Mouse (Mus musculus) MEL (cell line): ENCODE results near the gene P2rx6.

ENCODE experiments used
- BHLHE40 ChIP-seq: IDR thresholded peaks from 2 replicates; pipeline ENCODE4 v1.6.1; 2012; ENCODE audit warnings: low read depth, mild to moderate bottlenecking, inconsistent platforms, low read length, improper control_type of control experiment, borderline replicate concordance
- CHD1 ChIP-seq: IDR thresholded peaks from 2 replicates; pipeline ENCODE4 v1.6.1; 2012; ENCODE audit warnings: low read depth, mild to moderate bottlenecking, inconsistent platforms, low read length, improper control_type of control experiment
- CTCF ChIP-seq, 3 experiments: IDR thresholded peaks in 2 of 3; conservative IDR thresholded peaks in 1 of 3; 2 replicates each; pipeline ENCODE4 v1.5.1; 2011 to 2012; ENCODE audit warnings: low read length in 3 of 3, low read depth in 2 of 3, mild to moderate bottlenecking in 2 of 3, improper control_type of control experiment in 1 of 3, inconsistent platforms in 1 of 3, mixed read lengths in 1 of 3, moderate library complexity in 1 of 3; ENCODE audit not compliant: control insufficient read depth in 1 of 3, insufficient read depth in 1 of 3, poor library complexity in 1 of 3, severe bottlenecking in 1 of 3
- ELF1 ChIP-seq: IDR thresholded peaks from 2 replicates; pipeline ENCODE4 v1.6.1; 2014; ENCODE audit warnings: low read depth, mild to moderate bottlenecking, inconsistent platforms, low read length, improper control_type of control experiment, moderate library complexity
- EP300 ChIP-seq, 2 experiments: IDR thresholded peaks; 2 replicates each; pipeline ENCODE4 v1.6.1; 2011; ENCODE audit warnings: improper control_type of control experiment in 2 of 2, low read length in 2 of 2, low read depth in 1 of 2, mild to moderate bottlenecking in 1 of 2
- JUND ChIP-seq: IDR thresholded peaks from 2 replicates; pipeline ENCODE4 v1.6.1; 2011; ENCODE audit warnings: low read depth, mild to moderate bottlenecking, improper control_type of control experiment, low read length
- MXI1 ChIP-seq: IDR thresholded peaks from 2 replicates; pipeline ENCODE4 v1.6.1; 2011; ENCODE audit warnings: mild to moderate bottlenecking, low read depth, low read length, improper control_type of control experiment
- MYB ChIP-seq: IDR thresholded peaks from 2 replicates; pipeline ENCODE4 v1.6.1; 2011; ENCODE audit warnings: mild to moderate bottlenecking, low read depth, low read length, improper control_type of control experiment
- USF1 ChIP-seq: IDR thresholded peaks from 2 replicates; pipeline ENCODE4 v1.6.1; 2014; ENCODE audit warnings: low read depth, mild to moderate bottlenecking, inconsistent platforms, low read length, improper control_type of control experiment, moderate library complexity
- USF2 ChIP-seq, 2 experiments: IDR thresholded peaks; 2 replicates each; pipeline ENCODE4 v1.6.1; 2011 to 2012; ENCODE audit warnings: improper control_type of control experiment in 2 of 2, low read length in 2 of 2, borderline replicate concordance in 1 of 2, inconsistent platforms in 1 of 2, low read depth in 1 of 2, mild to moderate bottlenecking in 1 of 2; ENCODE audit not compliant: insufficient read depth in 1 of 2
- ZKSCAN1 ChIP-seq: IDR thresholded peaks from 2 replicates; pipeline ENCODE4 v1.6.1; 2012; ENCODE audit warnings: low read depth, mild to moderate bottlenecking, inconsistent platforms, low read length, improper control_type of control experiment, moderate library complexity
- ZNF384 ChIP-seq: IDR thresholded peaks from 2 replicates; pipeline ENCODE4 v1.6.1; 2012; ENCODE audit warnings: low read depth, mild to moderate bottlenecking, inconsistent platforms, low read length, improper control_type of control experiment

DNA sequence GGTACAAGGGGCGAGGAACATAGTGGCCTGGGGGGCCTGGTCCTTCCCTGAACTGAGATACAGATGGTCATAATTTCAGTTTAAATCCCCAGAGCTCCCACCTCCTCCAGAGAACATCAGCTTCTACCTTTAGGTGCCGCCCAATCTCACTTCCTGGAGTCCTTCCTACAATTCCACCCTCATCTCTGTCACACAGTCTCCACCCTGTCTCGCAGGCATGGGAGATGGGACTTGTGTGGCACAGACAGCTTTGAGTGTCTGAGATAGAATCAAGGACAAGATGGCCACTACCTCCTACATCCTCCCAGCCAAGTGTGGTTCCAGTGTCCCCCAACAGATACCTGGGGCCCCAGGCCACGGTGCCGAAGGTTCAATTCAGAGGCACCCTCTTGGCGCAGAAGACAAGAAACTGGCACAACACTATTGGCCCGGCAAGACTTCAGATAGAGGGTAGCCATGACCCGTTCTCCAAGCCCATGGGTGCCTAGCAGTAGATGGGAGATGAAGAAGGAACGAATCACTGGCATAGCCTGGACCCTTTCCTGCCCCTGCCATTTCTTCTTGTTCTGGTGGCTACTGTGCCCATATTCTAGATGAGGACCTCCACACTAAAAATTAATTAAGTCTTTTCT lies 2.2 kb upstream of the P2rx6 start:
- no peak for TF ChIP-seq JUND
- no peak for TF ChIP-seq BHLHE40
- no peak for TF ChIP-seq EP300 (IDR thresholded peaks at IDR 0.05; ENCODE audit: low read depth in 1 of 2, low read length in 2 of 2)
- no peak for TF ChIP-seq ZNF384
- TF ChIP-seq USF2 (IDR thresholded peaks at IDR 0.05; ENCODE audit: borderline replicate concordance in 1 of 2, insufficient read depth in 1 of 2, low read depth in 1 of 2, low read length in 2 of 2) = no peak
- TF ChIP-seq ZKSCAN1 = no peak
- no peak for TF ChIP-seq ELF1
- TF ChIP-seq CTCF (IDR thresholded peaks at IDR 0.05 in 2 of 3, conservative IDR thresholded peaks at IDR 0.05 in 1 of 3; ENCODE audit: control insufficient read depth in 1 of 3, insufficient read depth in 1 of 3, low read depth in 2 of 3, low read length in 3 of 3, poor library complexity in 1 of 3, severe bottlenecking in 1 of 3) = no peak
- TF ChIP-seq USF1 = no peak
- no peak for TF ChIP-seq MYB
- no peak for TF ChIP-seq CHD1
- no peak for TF ChIP-seq MXI1
